Mouse (Mus musculus) limb, embryonic 13.5 days (tissue): ENCODE measurements at regions not wholly inside any gene's neighbourhood (a gene's known extent, or its start where the extent isn't known, plus 50 kb on each side); places are given as distances from the start of the nearest gene placed in this dataset.

ENCODE experiments used
- ATAC-seq: fragments of 200-750 bp; cut with Nextera tagmentation; 2 replicates; pipeline ENCODE4 v1.8.0; 2017; ENCODE audit warnings: low read depth, moderate number of reproducible peaks, moderate TSS enrichment; ENCODE audit not compliant: low FRiP score
- H3K27ac ChIP-seq: fragments of 300-500 bp; sonication (generic); 2 replicates; pipeline ENCODE4 v1.5.1; 2015; ENCODE audit warnings: inconsistent platforms, mild to moderate bottlenecking, moderate library complexity
- H3K27me3 ChIP-seq: fragments of 300-500 bp; sonication (generic); 2 replicates; pipeline ENCODE4 v1.6.1; 2015; ENCODE audit warnings: mild to moderate bottlenecking, inconsistent platforms
- H3K36me3 ChIP-seq: fragments of 300-500 bp; sonication (generic); 2 replicates; pipeline ENCODE4 v1.6.1; 2015; ENCODE audit warnings: inconsistent platforms, mild to moderate bottlenecking, moderate library complexity
- H3K4me1 ChIP-seq: fragments of 300-500 bp; sonication (generic); 2 replicates; pipeline ENCODE4 v1.6.1; 2015; ENCODE audit warnings: inconsistent platforms
- H3K4me2 ChIP-seq: fragments of 300-500 bp; sonication (generic); replicated peaks from 2 replicates; pipeline ENCODE4 v1.6.1; 2015; ENCODE audit warnings: inconsistent platforms, mild to moderate bottlenecking, moderate library complexity
- H3K4me3 ChIP-seq: fragments of 300-500 bp; sonication (generic); 2 replicates; pipeline ENCODE4 v1.5.1; 2015; ENCODE audit warnings: moderate library complexity, mild to moderate bottlenecking, inconsistent platforms
- H3K9ac ChIP-seq: fragments of 300-500 bp; sonication (generic); 2 replicates; pipeline ENCODE4 v1.6.1; 2015; ENCODE audit warnings: mild to moderate bottlenecking, inconsistent platforms
- H3K9me3 ChIP-seq: fragments of 300-500 bp; sonication (generic); 2 replicates; pipeline ENCODE4 v1.6.1; 2016; ENCODE audit warnings: inconsistent platforms
- WGBS: fragments of 180-500 bp; shearing (Covaris S2); methylation state at CpG from one replicate; pipeline ENCODE4 v1.1.7; 2015; 5-methylcytosine and 5-hydroxymethylcytosine counted together

DNA sequence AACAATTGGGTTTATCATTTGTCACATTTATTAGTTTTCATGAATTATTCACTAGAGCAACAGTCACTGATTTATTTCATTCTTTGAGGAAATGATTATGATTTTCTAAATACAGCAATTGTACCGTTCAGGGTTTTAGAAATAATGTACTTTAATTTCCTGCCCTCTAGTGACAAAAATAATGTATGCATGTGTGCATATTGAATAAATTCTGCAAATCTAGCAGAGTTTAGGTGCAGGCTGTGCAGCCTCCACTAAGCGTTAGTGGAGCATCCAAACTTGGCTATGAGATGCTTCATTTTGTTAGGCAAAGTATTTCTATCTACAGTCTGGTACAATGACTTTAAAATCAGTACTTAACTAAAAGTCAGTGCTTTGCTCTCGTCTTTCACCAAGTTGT, 642.1 kb upstream of the A830018L16Rik start:
- no peaks in the 10 kb centered on the region for H3K4me1 ChIP-seq
- no peaks in the 10 kb centered on the region for H3K27me3 ChIP-seq
- WGBS = 66% methylated on average over 3 of the region's 3 CpGs

DNA sequence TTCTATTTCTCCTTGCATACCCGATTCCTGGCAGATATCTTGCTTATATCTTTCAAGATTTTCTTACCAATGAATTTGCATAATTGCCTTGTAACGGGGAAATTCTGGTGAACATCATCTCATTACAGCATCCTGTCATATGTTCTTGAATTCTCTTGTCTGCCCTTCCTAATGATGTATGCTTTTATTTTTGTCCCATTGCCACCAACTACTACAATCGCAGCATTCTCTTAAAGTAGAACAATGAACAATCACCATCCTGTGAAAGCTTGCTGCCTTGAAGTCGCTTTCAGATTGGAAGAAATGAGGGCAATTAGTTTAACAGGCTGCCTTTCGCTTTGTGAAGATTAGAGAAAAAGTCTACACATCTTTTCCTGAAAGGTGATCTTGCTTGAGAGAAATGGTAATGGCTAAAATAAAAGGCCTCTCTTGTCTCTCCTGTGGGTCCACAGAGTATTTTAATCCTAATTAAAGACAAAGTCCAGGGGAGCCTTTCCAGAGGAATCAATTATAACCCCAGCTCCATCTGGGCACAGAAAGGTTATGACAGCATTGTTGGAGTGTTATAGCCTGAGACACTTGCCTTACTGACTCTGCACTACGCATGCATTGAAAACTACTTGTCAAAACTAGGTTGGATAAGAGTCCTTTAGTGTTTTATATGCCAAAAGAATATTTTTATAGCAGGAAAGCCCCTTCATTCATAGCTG, 619.7 kb upstream of the A830018L16Rik start:
- H3K9ac ChIP-seq = no peak overlapping the region
- ATAC-seq = no peak
- WGBS = 68% methylated on average over 6 of the region's 6 CpGs
- no peak overlapping the region for H3K4me2 ChIP-seq
- no peak overlapping the region for H3K27ac ChIP-seq
- H3K27me3 ChIP-seq = no peaks in the 10 kb centered on the region
- no peaks in the 10 kb centered on the region for H3K9me3 ChIP-seq
- H3K4me1 ChIP-seq = peaks cover 5% of the 10 kb centered on the region; the same call in 1 of the 2 replicates
- no peak overlapping the region for H3K4me3 ChIP-seq
- H3K36me3 ChIP-seq = no peaks in the 10 kb centered on the region

More for the DNA sequence above, 642.1 kb upstream of the A830018L16Rik start:
- H3K36me3 ChIP-seq = no peaks in the 10 kb centered on the region
- no peak overlapping the region for H3K4me3 ChIP-seq
- H3K27ac ChIP-seq = no peak overlapping the region
- H3K9ac ChIP-seq = no peak overlapping the region
- H3K9me3 ChIP-seq = no peaks in the 10 kb centered on the region
- no peak overlapping the region for H3K4me2 ChIP-seq
- no peak for ATAC-seq

DNA sequence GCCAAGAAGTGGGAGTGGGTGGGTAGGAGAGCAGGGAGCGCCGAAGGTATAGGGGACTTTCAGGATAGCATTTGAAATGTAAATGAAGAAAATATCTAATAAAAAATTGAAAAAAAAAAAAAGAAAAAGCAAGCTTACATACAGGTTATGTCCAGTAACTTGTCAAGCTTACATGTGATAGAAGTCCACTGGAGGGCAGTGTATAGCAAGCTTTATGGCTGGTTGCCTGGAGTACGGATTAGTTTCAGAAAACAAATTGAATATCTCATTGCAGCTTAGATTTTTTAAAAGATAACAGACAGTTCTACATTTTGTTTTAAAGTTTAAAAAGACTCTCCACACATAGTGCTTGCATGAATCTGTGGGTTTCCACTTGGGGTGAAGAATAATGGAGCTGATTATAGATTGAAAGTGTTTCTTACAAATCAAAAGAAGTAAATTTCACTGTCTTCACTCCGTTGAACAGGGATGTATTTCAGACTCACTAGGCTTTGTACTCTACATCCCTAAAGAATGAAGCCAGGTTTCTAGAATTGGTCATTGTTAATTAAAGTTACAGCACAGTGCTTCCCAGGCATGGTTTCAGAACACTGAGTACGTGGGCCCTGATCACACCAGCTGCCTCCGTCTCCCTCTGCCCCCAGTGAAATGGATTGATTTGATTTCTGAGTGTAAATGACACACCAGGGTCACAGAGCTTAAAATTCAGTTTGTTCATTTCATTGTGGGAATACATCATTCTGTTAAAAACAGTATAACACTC, 578.1 kb upstream of the A830018L16Rik start:
- ATAC-seq = no peak
- Histone ChIP-seq H3K27ac (no peak overlapping the region), H3K9me3 (peaks cover 10% of the 10 kb centered on the region), H3K9ac (no peak overlapping the region), H3K4me2 (no peak overlapping the region), H3K36me3 (no peaks in the 10 kb centered on the region), H3K27me3 (no peaks in the 10 kb centered on the region), H3K4me1 (no peaks in the 10 kb centered on the region), H3K4me3 (no peak overlapping the region)
- WGBS = 71% methylated on average over 6 of the region's 6 CpGs

DNA sequence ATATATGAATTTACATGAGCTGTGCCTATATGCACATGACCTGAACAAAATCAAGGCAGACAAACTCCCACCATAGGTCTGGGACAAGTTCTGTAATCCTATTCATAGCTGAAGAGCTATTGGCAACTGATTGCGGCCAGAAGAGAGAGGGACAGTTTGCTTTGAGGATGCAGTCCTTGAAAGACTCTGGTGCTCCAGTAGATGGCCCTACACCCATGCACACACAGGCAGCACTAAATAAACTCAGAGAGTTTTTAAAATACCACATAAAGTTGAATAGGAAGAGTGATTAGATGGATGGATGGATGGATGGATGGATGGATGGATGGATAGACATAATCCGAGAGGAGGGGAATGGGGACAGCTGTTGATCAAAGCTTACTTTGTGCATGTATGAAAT, 576.7 kb upstream of the A830018L16Rik start:
- Histone ChIP-seq H3K36me3 (no peaks in the 10 kb centered on the region), H3K9ac (no peak overlapping the region), H3K4me1 (no peaks in the 10 kb centered on the region), H3K9me3 (peaks cover 10% of the 10 kb centered on the region), H3K27ac (no peak overlapping the region), H3K4me3 (no peak overlapping the region), H3K4me2 (no peak overlapping the region), H3K27me3 (no peaks in the 10 kb centered on the region)
- ATAC-seq = no peak
- 89% methylated on average over 2 of the region's 2 CpGs for WGBS

DNA sequence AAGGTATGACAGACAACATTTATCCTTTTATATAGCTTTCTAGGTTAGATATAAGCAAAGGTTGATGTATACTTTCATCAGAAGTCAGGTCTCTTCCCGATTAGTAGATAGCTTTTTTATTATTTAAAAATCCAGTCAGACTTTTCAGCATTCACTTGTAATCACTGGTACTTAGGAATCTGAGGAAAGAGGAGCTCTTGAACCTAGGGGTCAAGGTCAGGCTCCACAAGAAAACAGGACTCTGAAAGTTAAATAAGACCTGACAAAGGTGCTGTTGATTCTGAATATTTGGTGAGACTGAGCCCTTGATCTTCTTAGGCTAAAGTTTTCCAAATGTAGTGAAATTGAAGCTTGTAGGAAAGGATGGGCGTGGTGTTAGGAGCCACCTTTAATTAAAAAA, 561.0 kb upstream of the A830018L16Rik start:
- Histone ChIP-seq H3K4me3 (no peak overlapping the region), H3K4me2 (no peak overlapping the region), H3K27me3 (no peaks in the 10 kb centered on the region), H3K9ac (no peak overlapping the region), H3K4me1 (no peaks in the 10 kb centered on the region), H3K36me3 (no peaks in the 10 kb centered on the region), H3K9me3 (no peaks in the 10 kb centered on the region), H3K27ac (no peak overlapping the region)
- no peak for ATAC-seq
- WGBS = 77% methylated on average over 2 of the region's 2 CpGs

DNA sequence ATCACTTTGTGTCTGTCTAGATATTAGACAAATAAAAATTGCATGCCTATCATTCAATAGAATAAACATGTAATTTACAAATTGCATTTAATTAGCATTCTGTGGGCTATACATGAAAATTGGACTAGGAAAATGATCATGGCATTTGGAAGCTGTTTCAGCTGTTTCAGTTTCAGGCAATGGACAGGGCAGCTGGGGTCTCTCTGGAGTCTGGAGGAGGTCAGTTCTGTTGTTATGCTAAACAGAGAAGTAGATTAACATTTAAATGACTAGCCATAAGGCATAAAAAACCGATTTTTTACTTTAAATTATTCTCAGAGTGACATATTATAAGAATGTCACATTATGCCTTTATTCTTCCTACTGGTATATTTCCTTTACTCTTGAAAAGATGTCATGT, 559.4 kb upstream of the A830018L16Rik start:
- Histone ChIP-seq H3K27me3 (no peaks in the 10 kb centered on the region), H3K9me3 (no peaks in the 10 kb centered on the region), H3K9ac (no peak overlapping the region), H3K4me3 (no peak overlapping the region), H3K4me2 (no peak overlapping the region), H3K36me3 (no peaks in the 10 kb centered on the region), H3K27ac (no peak overlapping the region), H3K4me1 (no peaks in the 10 kb centered on the region)
- ATAC-seq = no peak
- WGBS = 29% methylated on average over 1 of the region's 1 CpGs

DNA sequence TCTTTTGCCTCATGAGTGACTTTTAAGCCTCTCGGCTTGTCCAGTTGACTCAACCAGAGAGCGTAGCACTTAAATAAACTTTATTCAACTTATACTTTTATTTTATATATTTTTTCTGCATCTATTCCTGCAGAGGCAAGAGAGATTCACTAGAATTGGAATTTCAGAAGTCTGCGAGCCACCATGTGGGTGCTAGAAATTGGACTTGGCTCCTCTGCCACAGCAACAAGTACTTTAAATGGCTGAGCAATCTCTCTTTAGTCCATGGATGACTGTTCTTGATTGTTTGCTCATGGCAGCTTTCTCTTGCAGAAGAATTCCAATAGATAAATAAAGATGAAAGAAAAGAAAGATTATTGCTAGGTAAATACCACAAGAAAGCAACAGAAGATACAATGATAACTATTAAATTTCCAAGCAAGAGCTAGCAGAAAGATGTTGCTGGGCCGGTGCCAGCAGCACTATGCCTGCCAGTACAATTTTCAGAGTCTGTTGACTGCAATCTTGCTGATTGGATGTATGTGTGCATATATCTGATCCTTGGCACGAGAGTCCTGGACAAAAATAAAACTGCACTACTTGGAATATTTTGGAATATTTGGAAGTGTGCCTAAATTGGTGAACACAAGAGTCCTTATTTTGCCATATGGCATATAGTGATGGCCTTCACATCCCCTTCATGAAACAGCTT, 542.6 kb upstream of the A830018L16Rik start:
- no peaks in the 10 kb centered on the region for H3K27me3 ChIP-seq
- H3K4me2 ChIP-seq = no peak overlapping the region
- no peak overlapping the region for H3K27ac ChIP-seq
- no peak overlapping the region for H3K4me3 ChIP-seq
- 90% methylated on average over 5 of the region's 5 CpGs for WGBS
- H3K9me3 ChIP-seq = no peaks in the 10 kb centered on the region
- no peak for ATAC-seq
- no peaks in the 10 kb centered on the region for H3K4me1 ChIP-seq
- no peak overlapping the region for H3K9ac ChIP-seq
- no peaks in the 10 kb centered on the region for H3K36me3 ChIP-seq

DNA sequence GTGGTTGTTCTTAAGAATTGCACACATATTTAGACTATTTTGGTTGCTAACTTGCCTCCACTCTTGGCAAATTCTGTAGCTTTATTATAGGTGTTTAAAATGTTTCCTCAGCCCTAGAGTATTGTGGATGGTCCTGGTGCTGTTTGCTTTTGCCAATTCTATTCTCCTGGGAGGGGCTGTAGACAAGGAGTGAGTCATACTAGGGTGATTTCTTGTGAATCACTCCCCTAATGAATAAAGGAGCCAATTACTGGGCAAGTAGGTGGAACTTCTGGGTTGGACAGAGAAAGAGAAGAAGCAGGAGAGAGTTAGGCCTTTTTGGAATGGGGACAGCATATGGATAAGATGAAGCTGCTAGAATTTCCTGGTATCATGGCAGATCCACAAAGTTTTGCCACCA, 541.6 kb upstream of the A830018L16Rik start:
- ATAC-seq = no peak
- no peak overlapping the region for H3K27ac ChIP-seq
- H3K9me3 ChIP-seq = no peaks in the 10 kb centered on the region
- H3K36me3 ChIP-seq = no peaks in the 10 kb centered on the region
- H3K4me1 ChIP-seq = no peaks in the 10 kb centered on the region
- H3K4me3 ChIP-seq = no peak overlapping the region
- H3K4me2 ChIP-seq = no peak overlapping the region
- no peak overlapping the region for H3K9ac ChIP-seq
- H3K27me3 ChIP-seq = no peaks in the 10 kb centered on the region

DNA sequence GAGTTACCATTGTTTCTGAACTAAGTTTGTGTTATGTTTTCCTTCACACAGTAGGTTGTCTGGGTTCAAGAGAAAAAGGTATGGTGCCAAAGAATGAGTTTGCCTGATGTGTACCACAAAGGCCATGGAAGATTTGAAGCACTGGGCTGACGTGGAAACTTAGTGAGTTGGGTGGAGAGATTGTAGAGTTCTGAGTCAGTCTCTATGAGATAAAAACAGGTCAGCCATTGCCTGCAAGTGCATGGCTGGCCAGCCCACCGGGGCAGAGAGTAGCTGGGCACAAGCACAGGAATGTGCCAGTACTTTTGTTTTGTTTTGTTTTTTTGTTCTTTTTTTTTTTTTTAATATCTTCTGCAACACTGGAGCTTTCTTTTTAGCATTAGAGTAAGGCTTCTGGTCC, 541.2 kb upstream of the A830018L16Rik start:
- WGBS = 79% methylated on average over 2 of the region's 2 CpGs
- no peak overlapping the region for H3K4me2 ChIP-seq

DNA sequence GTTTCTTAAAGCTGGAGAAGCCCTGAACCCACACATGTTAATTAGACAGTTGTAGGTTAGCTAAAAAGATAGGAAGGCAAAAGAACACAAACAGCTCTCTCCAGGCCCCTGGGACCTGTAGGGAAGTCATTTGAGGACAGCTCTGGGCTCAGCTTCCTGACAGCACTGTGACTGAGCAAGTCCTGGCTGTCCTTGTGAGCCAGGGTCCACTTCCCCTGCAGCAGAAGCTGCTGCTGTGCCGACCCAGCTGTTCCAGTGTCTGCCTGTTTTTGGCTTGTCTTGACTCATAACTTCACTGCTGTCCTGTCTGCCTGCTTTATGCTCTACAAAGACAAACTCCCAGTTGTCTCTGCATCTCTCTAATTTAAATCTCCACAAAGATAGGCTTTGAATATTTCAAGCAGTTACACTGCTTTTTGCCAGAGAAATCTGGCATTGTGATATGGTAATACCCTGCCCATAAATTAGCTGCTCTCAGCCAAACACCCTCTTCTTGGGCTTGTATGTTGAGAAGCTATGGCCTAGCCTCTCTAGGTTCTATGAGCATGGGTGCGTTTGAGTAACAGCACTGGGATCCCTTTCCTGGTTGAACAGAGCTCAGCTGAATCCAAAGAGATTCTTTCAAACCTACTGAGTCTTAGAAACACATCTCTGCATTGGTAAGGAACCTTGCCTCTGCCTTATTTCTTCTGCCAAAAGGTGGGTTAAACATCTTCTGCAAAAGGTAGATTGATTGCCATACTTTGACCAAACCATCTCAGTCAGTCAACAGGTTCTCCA, 536.3 kb upstream of the A830018L16Rik start:
- WGBS = 60% methylated on average over 2 of the region's 2 CpGs
- Histone ChIP-seq H3K9ac (no peak overlapping the region), H3K9me3 (no peaks in the 10 kb centered on the region), H3K27ac (no peak overlapping the region), H3K4me1 (no peaks in the 10 kb centered on the region), H3K27me3 (no peaks in the 10 kb centered on the region), H3K4me2 (no peak overlapping the region), H3K36me3 (no peaks in the 10 kb centered on the region), H3K4me3 (no peak overlapping the region)
- no peak for ATAC-seq

More for the DNA sequence above, 541.2 kb upstream of the A830018L16Rik start:
- Histone ChIP-seq H3K9ac (no peak overlapping the region), H3K9me3 (no peaks in the 10 kb centered on the region), H3K36me3 (no peaks in the 10 kb centered on the region), H3K27me3 (no peaks in the 10 kb centered on the region), H3K27ac (no peak overlapping the region), H3K4me1 (no peaks in the 10 kb centered on the region), H3K4me3 (no peak overlapping the region)
- no peak for ATAC-seq

DNA sequence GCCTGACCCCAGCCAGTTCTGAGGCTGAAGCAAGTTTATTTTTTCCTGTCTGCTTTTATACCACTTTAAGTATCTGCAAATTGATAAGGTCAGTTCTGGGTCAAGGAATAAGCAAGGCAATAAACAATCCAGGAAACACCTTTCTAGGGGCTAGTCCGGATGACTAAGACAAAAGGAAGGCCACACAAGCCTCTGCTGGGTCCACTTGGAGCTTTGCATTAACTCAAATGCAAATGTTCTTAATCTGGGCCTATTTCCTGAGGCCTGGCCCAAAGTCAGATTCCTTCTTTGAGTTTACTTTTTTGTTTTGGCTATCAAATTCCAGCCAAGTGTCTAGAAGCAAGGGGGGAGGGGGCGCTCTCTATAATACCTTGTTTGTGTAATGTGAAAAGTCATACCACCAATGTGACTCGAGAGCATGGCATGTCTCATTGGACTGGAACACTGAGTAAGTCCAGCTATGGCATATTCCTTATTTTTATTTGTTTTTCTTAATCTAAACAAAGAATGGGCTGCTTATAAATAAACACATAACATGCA, 535.6 kb upstream of the A830018L16Rik start:
- no peaks in the 10 kb centered on the region for H3K9me3 ChIP-seq
- WGBS = 56% methylated on average over 3 of the region's 3 CpGs
- H3K9ac ChIP-seq = no peak overlapping the region
- H3K27ac ChIP-seq = no peak overlapping the region
- no peak overlapping the region for H3K4me2 ChIP-seq
- no peak for ATAC-seq
- H3K4me1 ChIP-seq = no peaks in the 10 kb centered on the region
- H3K4me3 ChIP-seq = no peak overlapping the region
- no peaks in the 10 kb centered on the region for H3K27me3 ChIP-seq
- H3K36me3 ChIP-seq = no peaks in the 10 kb centered on the region
